Mouse (Mus musculus) mesoderm, embryonic 11.5 days (tissue): ENCODE results near the gene Nap1l4.
A peak's percentile ranks its signal among the peaks of the same experiment; 100 is the strongest.
"Not testable (repeated sequence)": the region's sequence is repeated elsewhere in the genome, so short reads cannot be mapped to it uniquely, and the experiment has no call there.

Experiments
- DNase-seq: peaks from one replicate; pipeline ENCODE4 v3.0.0-alpha.2; 2012; ENCODE audit warnings: low read depth, low spot score

Gene Nap1l4

GRCm38 (mm10) chr7:143548976-143549457 lies at the start of gene Nap1l4:
Gene Nap1l4 (minus strand): TSS chr7:143549106.
- DNase-seq, result peak; percentile 99

GRCm38 (mm10) chr7:143594865-143595264 lies 46.0 kb upstream of the Nap1l4 start:
- peak; percentile 13 for DNase-seq

- DNase-seq, result no peak
These were observed 43.3 kb upstream of the Nap1l4 start for GRCm38 (mm10) chr7:143592255-143592654.

- no peak for DNase-seq
These were observed 39.1 kb upstream of the Nap1l4 start for GRCm38 (mm10) chr7:143588006-143588405.

GRCm38 (mm10) chr7:143587586-143587985 lies 38.7 kb upstream of the Nap1l4 start:
- DNase-seq, result no peak

GRCm38 (mm10) chr7:143583956-143584355 lies 35.0 kb upstream of the Nap1l4 start:
- peak; percentile 72 for DNase-seq

- DNase-seq, result no peak
These were observed 34.1 kb upstream of the Nap1l4 start for GRCm38 (mm10) chr7:143583025-143583424.

- no peak for DNase-seq
These were observed 26.8 kb upstream of the Nap1l4 start for GRCm38 (mm10) chr7:143575751-143576150.

- DNase-seq, result no peak
These were observed 16.7 kb upstream of the Nap1l4 start for GRCm38 (mm10) chr7:143565648-143566039.

GRCm38 (mm10) chr7:143565015-143565647 lies 16.2 kb upstream of the Nap1l4 start:
- no peak for DNase-seq

GRCm38 (mm10) chr7:143563787-143564186 lies 14.9 kb upstream of the Nap1l4 start:
- no peak for DNase-seq

- no peak for DNase-seq
These were observed 8.7 kb upstream of the Nap1l4 start for GRCm38 (mm10) chr7:143557616-143558015.

GRCm38 (mm10) chr7:143556964-143557610 lies 8.2 kb upstream of the Nap1l4 start:
- DNase-seq, result no peak

GRCm38 (mm10) chr7:143549588-143550220 lies 798 bp upstream of the Nap1l4 start:
- no peak for DNase-seq

GRCm38 (mm10) chr7:143548231-143548961 lies 510 bp downstream of the Nap1l4 start:
- DNase-seq, result peak; percentile 66

GRCm38 (mm10) chr7:143546554-143546953 lies 2.4 kb downstream of the Nap1l4 start:
- no peak for DNase-seq

GRCm38 (mm10) chr7:143544368-143544767 lies 4.5 kb downstream of the Nap1l4 start:
- peak; percentile 58 for DNase-seq

GRCm38 (mm10) chr7:143538671-143539070 lies 10.2 kb downstream of the Nap1l4 start:
- DNase-seq, result no peak

GRCm38 (mm10) chr7:143538229-143538628 lies 10.7 kb downstream of the Nap1l4 start:
- not testable (repeated sequence) for DNase-seq

- no peak for DNase-seq
These were observed 12.7 kb downstream of the Nap1l4 start for GRCm38 (mm10) chr7:143536251-143536650.

GRCm38 (mm10) chr7:143533284-143533683 lies 15.6 kb downstream of the Nap1l4 start:
- DNase-seq, result no peak

- no peak for DNase-seq
These were observed 16.5 kb downstream of the Nap1l4 start for GRCm38 (mm10) chr7:143532410-143532809.
